Mouse (Mus musculus): Measurements from ENCODE around the gene Rad23a. TPM values are rescaled to one million over a fixed set of nuclear protein-coding genes. Genes with fewer than 3 reads are reported as not detected.

The Rad23a gene
- total RNA-seq, 2 experiments from 2014 or later = 80.8 to 81.1 TPM

DNA sequence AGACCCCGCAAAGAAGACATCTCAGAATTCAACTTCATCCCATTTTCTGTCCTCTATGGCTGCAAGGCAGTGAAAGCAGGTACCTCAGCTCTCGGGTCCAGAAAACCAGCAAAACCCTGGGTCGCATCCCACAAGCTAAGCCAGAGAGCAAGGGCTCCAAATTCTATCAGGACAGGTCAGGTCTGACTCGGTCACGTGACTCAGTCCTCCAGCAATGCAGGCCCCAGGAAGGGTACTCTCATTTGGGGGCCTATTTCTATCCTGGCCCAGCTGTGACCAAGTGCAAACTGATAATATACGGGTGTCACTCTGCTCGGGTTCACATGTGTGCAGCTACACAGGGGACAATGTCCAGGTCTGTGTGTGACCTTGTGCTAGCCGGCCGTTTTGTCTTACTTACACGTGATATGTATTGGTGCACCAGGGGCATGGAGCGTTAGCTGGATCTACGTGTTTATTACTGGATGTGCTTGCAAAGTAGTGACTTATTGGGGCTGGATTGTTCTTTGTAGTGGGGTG, 48.0 kb downstream of the Rad23a start:
- DNase-seq (ENCODE audit: low spot score) = no peak
- intact Hi-C loops (cut with DNase I) = no loop called here

DNA sequence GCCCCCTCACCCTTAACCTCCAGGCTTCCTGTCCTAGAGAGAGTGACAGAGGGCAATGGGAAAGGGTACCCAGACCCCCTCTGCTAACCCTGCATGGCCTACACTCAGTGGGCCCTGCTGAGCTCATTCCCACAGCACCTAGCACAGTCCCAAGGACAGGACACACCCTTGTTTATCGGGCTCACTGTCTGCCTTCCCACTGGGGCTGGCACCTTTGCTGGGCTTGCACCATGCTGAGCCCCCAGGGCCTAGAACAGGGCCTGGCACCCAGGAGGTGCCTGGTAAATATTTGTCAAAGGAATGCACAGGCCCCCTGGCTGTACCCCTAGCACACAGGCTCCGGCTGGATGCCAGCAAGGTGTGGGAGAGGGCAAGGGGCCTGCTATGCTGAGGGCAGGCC, 49.9 kb downstream of the Rad23a start:
- no peak for DNase-seq (ENCODE audit: low spot score)
- intact Hi-C loops (cut with DNase I) = no loop called here

GRCm38 (mm10) chr8:84789855-84790486, 50.5 kb downstream of the Rad23a start:
- intact Hi-C loops (cut with DNase I) = no loop called here
- no peak for DNase-seq (ENCODE audit: low spot score)

DNA sequence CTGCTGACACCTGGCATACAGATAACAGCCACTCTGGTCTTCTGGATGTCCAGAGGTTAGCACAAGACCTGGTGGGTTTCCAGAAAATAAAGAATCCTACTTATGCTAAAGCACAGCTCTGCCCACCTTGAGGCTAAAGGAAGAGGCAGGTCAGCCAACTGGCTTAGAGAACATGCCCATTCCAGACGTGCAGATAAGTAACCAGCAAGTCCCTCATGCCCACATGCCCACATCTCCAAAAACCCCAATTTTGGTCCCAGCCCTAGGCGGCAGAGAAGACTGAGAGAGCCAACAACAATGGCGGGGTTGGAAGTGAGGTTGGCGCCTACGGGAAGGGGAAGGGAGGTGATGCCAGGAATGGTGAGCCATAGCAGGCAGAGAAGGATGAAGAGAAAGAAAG, 51.1 kb downstream of the Rad23a start:
- no peak for DNase-seq (ENCODE audit: low spot score)
- intact Hi-C loops (cut with DNase I) = no loop called here

- intact Hi-C loops (cut with DNase I) = no loop called here
- DNase-seq (ENCODE audit: low spot score) = peak; percentile 70
Observed at GRCm38 (mm10) chr8:84788896-84789295, 51.6 kb downstream of the Rad23a start.

DNA sequence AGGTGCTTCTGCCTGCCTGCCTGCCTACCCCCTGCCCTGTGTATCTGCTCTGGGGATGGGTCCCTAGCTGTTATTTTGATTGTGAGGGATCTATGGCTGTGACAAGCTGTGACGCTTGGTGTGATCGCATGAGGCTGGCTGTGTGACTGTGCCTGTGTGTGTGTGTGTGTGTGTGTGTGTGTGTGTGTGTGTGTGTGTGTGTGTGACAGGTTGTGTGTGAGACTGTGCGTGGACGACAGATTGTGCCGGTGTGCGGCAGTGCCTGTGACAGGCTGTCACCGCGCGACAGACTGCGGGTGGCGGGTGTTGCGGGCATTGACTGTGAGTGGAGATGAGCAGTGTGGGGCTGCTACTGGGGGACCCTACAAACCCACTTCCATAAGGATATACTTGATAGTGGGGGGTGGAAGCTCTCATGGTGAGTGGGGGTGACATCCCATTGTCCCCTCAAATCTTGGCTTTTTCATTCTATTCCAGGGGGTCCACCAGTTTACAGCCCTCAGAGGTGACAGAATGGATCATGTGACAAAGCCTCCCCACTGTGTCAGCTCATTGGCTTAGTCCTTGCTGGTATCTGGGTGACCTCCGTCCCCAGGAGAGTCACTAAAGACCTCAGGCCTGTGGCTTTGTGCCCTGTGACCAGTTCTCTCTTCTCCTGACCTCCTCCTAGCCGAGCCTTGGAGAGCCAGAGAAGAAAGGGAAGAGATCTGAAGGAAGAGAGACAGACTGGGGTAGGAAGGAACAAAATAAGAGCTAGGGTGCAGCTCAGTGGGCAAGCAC, 52.8 kb downstream of the Rad23a start:
- intact Hi-C loops (cut with DNase I) = no loop called here
- DNase-seq (ENCODE audit: low spot score) = no peak

DNA sequence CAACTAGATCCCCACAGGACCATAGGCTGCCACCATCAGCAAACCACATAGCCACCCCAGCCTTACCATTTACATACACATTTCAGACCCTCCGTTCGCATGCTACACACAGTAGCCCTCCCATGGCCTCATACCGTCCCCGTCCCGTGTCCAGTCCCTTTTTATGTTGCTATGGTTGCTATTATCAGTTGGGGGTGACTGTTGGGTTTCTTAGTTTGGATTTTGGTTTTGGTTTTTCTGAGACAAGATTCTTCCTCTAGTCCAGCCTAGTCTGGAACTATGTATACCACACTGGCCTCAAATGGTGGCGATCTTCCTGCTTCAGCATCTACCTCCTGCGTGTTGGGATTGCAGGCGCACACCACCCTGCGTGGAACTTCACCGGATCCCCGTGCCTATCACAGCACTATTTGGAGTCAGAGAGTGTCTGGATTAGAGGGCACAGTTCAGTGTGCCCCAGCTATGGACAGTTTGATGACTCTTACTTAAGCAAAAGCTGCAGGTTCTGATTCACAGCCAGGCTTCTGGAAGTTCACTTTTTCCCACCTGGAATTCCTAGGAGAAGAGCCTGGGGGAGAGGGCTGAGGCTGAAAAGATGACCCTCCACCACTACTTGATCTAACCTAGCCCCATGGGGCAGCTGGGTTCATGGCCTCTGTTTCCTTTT, 53.5 kb downstream of the Rad23a start:
- no peak for DNase-seq (ENCODE audit: low spot score)
- intact Hi-C loops (cut with DNase I) = no loop called here

DNA sequence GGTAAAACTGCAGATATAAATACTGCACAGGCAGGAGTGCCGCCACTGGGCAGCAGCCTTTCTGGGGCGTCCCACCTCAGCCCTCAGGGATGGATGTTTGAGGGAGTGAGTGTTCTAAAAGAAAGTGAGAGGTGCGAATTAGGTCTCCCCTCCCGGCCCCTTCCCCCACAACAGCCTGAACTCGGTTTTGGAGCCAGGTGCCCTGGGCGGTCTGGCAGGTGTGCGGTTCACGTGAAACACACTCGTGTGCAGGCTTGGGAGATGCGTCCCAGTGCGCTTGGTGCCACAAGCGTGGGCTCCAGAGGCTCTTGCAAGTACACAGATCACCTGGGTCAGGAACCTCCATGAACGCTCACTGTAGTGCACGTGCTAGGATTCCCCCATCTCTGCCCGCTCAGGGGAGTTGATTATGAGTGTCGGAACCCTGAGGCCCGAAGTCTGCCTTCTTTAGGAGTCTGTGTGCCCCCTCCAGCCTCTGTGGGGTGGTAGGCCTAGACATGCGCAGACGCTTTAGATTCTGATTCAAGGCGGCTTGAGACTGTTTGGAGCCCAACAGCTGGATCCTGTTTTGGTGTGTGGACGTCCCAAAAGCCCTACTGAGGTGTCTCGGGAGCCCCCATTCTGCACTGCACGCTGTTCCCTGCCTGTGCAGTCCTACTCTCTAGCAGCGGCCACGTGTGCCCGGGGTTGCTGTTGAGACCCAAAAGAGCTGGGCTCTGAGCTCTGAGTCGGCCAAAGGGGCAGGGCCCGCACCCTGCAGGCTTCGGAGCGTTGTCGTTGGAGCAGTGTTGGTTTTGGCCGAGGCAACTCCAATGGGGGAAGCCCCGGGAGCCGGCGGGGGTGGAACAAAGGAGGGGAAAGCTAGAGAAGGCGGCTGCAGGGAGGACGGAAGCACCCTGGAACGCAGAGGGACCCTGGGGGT, 54.4 kb downstream of the Rad23a start:
- intact Hi-C loops (cut with DNase I) = no loop called here

GRCm38 (mm10) chr8:84785506-84785755, 55.0 kb downstream of the Rad23a start:
- DNase-seq (ENCODE audit: low spot score) = no peak
- intact Hi-C loops (cut with DNase I) = no loop called here

More for the DNA sequence above, 54.4 kb downstream of the Rad23a start:
- peak; percentile 79 for DNase-seq (ENCODE audit: low spot score)

- DNase-seq (ENCODE audit: low spot score) = no peak
- intact Hi-C loops (cut with DNase I) = no loop called here
Observed at GRCm38 (mm10) chr8:84784681-84785505, 55.6 kb downstream of the Rad23a start.

Small RNAs within 50 kb of the gene (microRNA-seq; reads per million reads assigned to microRNA genes)
- gene Mir7069 = 1.7 reads per million

Other genes with a start within 250 kb of the Rad23a start
- gene Ier2, start 177.8 kb downstream of the Rad23a start, total RNA-seq (2021) = 10 to 100 TPM; 14.3 to 18.3 TPM
- gene Trmt1, start 154.4 kb downstream of the Rad23a start, total RNA-seq (2021) = 10 to 100 TPM; 32.6 to 37.6 TPM
- gene Nacc1, start 152.8 kb downstream of the Rad23a start, total RNA-seq (2021) = 10 to 100 TPM; 32.0 to 32.6 TPM
- gene Lyl1, start 139.2 kb downstream of the Rad23a start, total RNA-seq (2021) = 1 to 10 TPM; 4.2 to 4.5 TPM
- under 1 TPM in 1 of 2 experiments, not detected in 1; 0.39 TPM for gene G430095P16Rik, start 117.7 kb downstream of the Rad23a start, total RNA-seq (2021)
- 100 to 1,000 TPM; 287 to 311 TPM for gene Nfix, start 40.3 kb downstream of the Rad23a start, total RNA-seq (2021)
- 10 to 100 TPM in 1 of 2 experiments, 1 to 10 TPM in 1; 9.6 to 10.3 TPM for gene Dand5, start 17.8 kb downstream of the Rad23a start, total RNA-seq (2021)
- 10 to 100 TPM; 28.9 to 30.0 TPM for gene Gadd45gip1, start 9.1 kb downstream of the Rad23a start, total RNA-seq (2021)
- gene Calr, start 6.3 kb upstream of the Rad23a start, total RNA-seq (2021) = 100 to 1,000 TPM; 365 to 441 TPM
- gene Farsa, start 16.3 kb upstream of the Rad23a start, total RNA-seq (2021) = 10 to 100 TPM; 24.7 to 25.5 TPM
- gene Syce2, start 31.4 kb upstream of the Rad23a start, total RNA-seq (2021) = 1 to 10 TPM; 2.3 to 3.0 TPM
- gene Gcdh, start 53.3 kb upstream of the Rad23a start, total RNA-seq (2021) = 10 to 100 TPM; 63.1 to 68.2 TPM
- gene Klf1, start 61.3 kb upstream of the Rad23a start, total RNA-seq (2021) = not detected
- gene Dnase2a, start 67.9 kb upstream of the Rad23a start, total RNA-seq (2021) = 1 to 10 TPM; 7.7 to 7.9 TPM
- under 1 TPM; 0.08 to 0.14 TPM for gene Mast1, start 96.7 kb upstream of the Rad23a start, total RNA-seq (2021)
- not detected for gene Rtbdn, start 106.3 kb upstream of the Rad23a start, total RNA-seq (2021)
- not detected for gene Gm49661, start 128.8 kb upstream of the Rad23a start, total RNA-seq (2021)
- gene Prdx2, start 128.9 kb upstream of the Rad23a start, total RNA-seq (2021) = 100 to 1,000 TPM; 650 to 659 TPM
- 10 to 100 TPM; 45.2 to 48.2 TPM for gene Rnaseh2a, start 129.1 kb upstream of the Rad23a start, total RNA-seq (2021)
- 10 to 100 TPM; 13.8 to 17.2 TPM for gene Junb, start 138.1 kb upstream of the Rad23a start, total RNA-seq (2021)
- 1 to 10 TPM; 2.0 to 2.1 TPM for gene Hook2, start 149.9 kb upstream of the Rad23a start, total RNA-seq (2021)
- gene Best2, start 173.9 kb upstream of the Rad23a start, total RNA-seq (2021) = not detected
- gene Asna1, start 184.6 kb upstream of the Rad23a start, total RNA-seq (2021) = 10 to 100 TPM; 65.0 to 67.4 TPM
- gene Trir, start 186.2 kb upstream of the Rad23a start, total RNA-seq (2021) = 10 to 100 TPM; 82.7 to 88.7 TPM
- gene Tnpo2, start 196.2 kb upstream of the Rad23a start, total RNA-seq (2021) = 10 to 100 TPM; 28.0 to 28.7 TPM
- 1 to 10 TPM; 3.5 to 4.6 TPM for gene Fbxw9, start 219.4 kb upstream of the Rad23a start, total RNA-seq (2021)
- gene Gm5741, start 227.3 kb upstream of the Rad23a start, total RNA-seq (2021) = not detected
- gene Dhps, start 231.1 kb upstream of the Rad23a start, total RNA-seq (2021) = 10 to 100 TPM; 26.4 to 26.5 TPM
- gene Wdr83os, start 240.1 kb upstream of the Rad23a start, total RNA-seq (2021) = 10 to 100 TPM; 39.4 to 43.1 TPM
- 10 to 100 TPM; 31.8 to 35.3 TPM for gene Wdr83, start 240.6 kb upstream of the Rad23a start, total RNA-seq (2021)
- 10 to 100 TPM; 24.7 to 26.5 TPM for gene Man2b1, start 242.6 kb upstream of the Rad23a start, total RNA-seq (2021)